Mouse (Mus musculus) MEL (cell line): ENCODE measurements around the gene Ecpas. TPM values are rescaled to one million over a fixed set of nuclear protein-coding genes. Genes with fewer than 3 reads are reported as not detected.

Source experiments
- DNase-seq: peaks from one replicate; pipeline ENCODE4 v3.0.0; 2011; ENCODE audit warnings: low read depth, low spot score
- H3K27ac ChIP-seq: 2 replicates; pipeline ENCODE4 v1.5.1; 2012; ENCODE audit warnings: low read depth, mild to moderate bottlenecking, control low read depth, low read length, moderate library complexity; ENCODE audit not compliant: control insufficient read depth
- H3K27me3 ChIP-seq, 2 experiments: fragments of 150-350 bp in 1 of 2; sonication (generic) in 1 of 2; 2 replicates each; pipeline ENCODE4 v1.6.1; 2012; ENCODE audit warnings: low read length in 2 of 2, mild to moderate bottlenecking in 2 of 2, improper control_type of control experiment in 1 of 2, moderate library complexity in 1 of 2; ENCODE audit not compliant: insufficient read depth in 2 of 2, control insufficient read depth in 1 of 2
- H3K36me3 ChIP-seq, 2 experiments: 2 replicates each; pipeline ENCODE4 v1.6.1; 2012 to 2014; ENCODE audit warnings: low read length in 2 of 2, improper control_type of control experiment in 1 of 2, inconsistent platforms in 1 of 2, mild to moderate bottlenecking in 1 of 2; ENCODE audit not compliant: insufficient read depth in 2 of 2, control insufficient read depth in 1 of 2
- H3K4me1 ChIP-seq, 2 experiments: fragments of 150-350 bp in 1 of 2; sonication (generic) in 1 of 2; 2 replicates each; pipeline ENCODE4 v1.6.1; 2012; ENCODE audit warnings: low read length in 2 of 2, improper control_type of control experiment in 1 of 2, mild to moderate bottlenecking in 1 of 2; ENCODE audit not compliant: insufficient read depth in 2 of 2, control insufficient read depth in 1 of 2
- H3K4me3 ChIP-seq, 2 experiments: fragments of 150-350 bp in 1 of 2; sonication (generic) in 1 of 2; 2 replicates each; pipeline ENCODE4 v1.5.1; 2012; ENCODE audit warnings: low read depth in 2 of 2, low read length in 2 of 2, mild to moderate bottlenecking in 2 of 2, moderate library complexity in 2 of 2, control low read depth in 1 of 2, improper control_type of control experiment in 1 of 2; ENCODE audit not compliant: control insufficient read depth in 1 of 2, insufficient read depth in 1 of 2
- H3K79me2 ChIP-seq: 2 replicates; pipeline ENCODE4 v1.6.1; 2012; ENCODE audit warnings: mild to moderate bottlenecking, low read length, moderate library complexity; ENCODE audit not compliant: control insufficient read depth, poor library complexity, insufficient read depth
- H3K9ac ChIP-seq: 2 replicates; pipeline ENCODE4 v1.6.1; 2012; ENCODE audit warnings: low read depth, mild to moderate bottlenecking, control low read depth, low read length, moderate library complexity; ENCODE audit not compliant: control insufficient read depth, poor library complexity, severe bottlenecking
- H3K9me3 ChIP-seq: fragments of 150-350 bp; sonication (generic); replicated peaks from 2 replicates; pipeline ENCODE4 v1.6.1; 2012; ENCODE audit warnings: mild to moderate bottlenecking, low read length, improper control_type of control experiment, moderate library complexity; ENCODE audit not compliant: insufficient read depth
- CHD2 ChIP-seq: IDR thresholded peaks from 2 replicates; pipeline ENCODE4 v1.6.1; 2011; ENCODE audit warnings: low read length, improper control_type of control experiment
- CTCF ChIP-seq, 3 experiments: IDR thresholded peaks in 2 of 3; conservative IDR thresholded peaks in 1 of 3; 2 replicates each; pipeline ENCODE4 v1.5.1; 2011 to 2012; ENCODE audit warnings: low read length in 3 of 3, low read depth in 2 of 3, mild to moderate bottlenecking in 2 of 3, improper control_type of control experiment in 1 of 3, inconsistent platforms in 1 of 3, mixed read lengths in 1 of 3, moderate library complexity in 1 of 3; ENCODE audit not compliant: control insufficient read depth in 1 of 3, insufficient read depth in 1 of 3, poor library complexity in 1 of 3, severe bottlenecking in 1 of 3
- E2F4 ChIP-seq: IDR thresholded peaks from 2 replicates; pipeline ENCODE4 v1.6.1; 2011; ENCODE audit warnings: low read depth, low read length, improper control_type of control experiment, borderline replicate concordance
- ELF1 ChIP-seq: IDR thresholded peaks from 2 replicates; pipeline ENCODE4 v1.6.1; 2014; ENCODE audit warnings: low read depth, mild to moderate bottlenecking, inconsistent platforms, low read length, improper control_type of control experiment, moderate library complexity
- ETS1 ChIP-seq: IDR thresholded peaks from 2 replicates; pipeline ENCODE4 v1.6.1; 2012; ENCODE audit warnings: low read depth, mild to moderate bottlenecking, inconsistent platforms, low read length, improper control_type of control experiment, moderate library complexity
- GATA1 ChIP-seq: IDR thresholded peaks from 2 replicates; pipeline ENCODE4 v1.6.1; 2011; ENCODE audit warnings: low read depth, low read length, improper control_type of control experiment
- HCFC1 ChIP-seq: IDR thresholded peaks from 2 replicates; pipeline ENCODE4 v1.6.1; 2012; ENCODE audit warnings: low read depth, mild to moderate bottlenecking, inconsistent platforms, low read length, improper control_type of control experiment, moderate library complexity
- JUND ChIP-seq: IDR thresholded peaks from 2 replicates; pipeline ENCODE4 v1.6.1; 2011; ENCODE audit warnings: low read depth, mild to moderate bottlenecking, improper control_type of control experiment, low read length
- KAT2A ChIP-seq: conservative IDR thresholded peaks from 2 replicates; pipeline ENCODE4 v1.6.1; 2012; ENCODE audit warnings: low read depth, low read length, improper control_type of control experiment, inconsistent platforms
- MAX ChIP-seq: IDR thresholded peaks from 2 replicates; pipeline ENCODE4 v1.6.1; 2011; ENCODE audit warnings: low read length, improper control_type of control experiment
- MEF2A ChIP-seq: IDR thresholded peaks from 2 replicates; pipeline ENCODE4 v1.6.1; 2014; ENCODE audit warnings: low read depth, mild to moderate bottlenecking, inconsistent platforms, low read length, improper control_type of control experiment; ENCODE audit not compliant: poor library complexity, insufficient replicate concordance, severe bottlenecking; ENCODE audit errors: extremely low read depth
- MXI1 ChIP-seq: IDR thresholded peaks from 2 replicates; pipeline ENCODE4 v1.6.1; 2011; ENCODE audit warnings: mild to moderate bottlenecking, low read depth, low read length, improper control_type of control experiment
- MYC ChIP-seq: IDR thresholded peaks from 2 replicates; pipeline ENCODE4 v1.6.1; 2011; ENCODE audit warnings: low read depth, mild to moderate bottlenecking, low read length, improper control_type of control experiment, moderate library complexity
- POLR2AphosphoS2 ChIP-seq: IDR thresholded peaks from 2 replicates; pipeline ENCODE4 v1.6.1; 2011; ENCODE audit warnings: low read length, improper control_type of control experiment
- POLR2AphosphoS5 ChIP-seq: IDR thresholded peaks from 2 replicates; pipeline ENCODE4 v1.6.1; 2012; ENCODE audit warnings: low read depth, borderline replicate concordance, mild to moderate bottlenecking, inconsistent platforms, low read length, moderate library complexity, mixed read lengths
- RAD21 ChIP-seq: IDR thresholded peaks from 2 replicates; pipeline ENCODE4 v1.6.1; 2011; ENCODE audit warnings: mild to moderate bottlenecking, low read depth, low read length, improper control_type of control experiment
- RCOR1 ChIP-seq: IDR thresholded peaks from 2 replicates; pipeline ENCODE4 v1.6.1; 2012; ENCODE audit warnings: low read depth, mild to moderate bottlenecking, inconsistent platforms, low read length, improper control_type of control experiment
- SIN3A ChIP-seq: IDR thresholded peaks from 2 replicates; pipeline ENCODE4 v1.6.1; 2012; ENCODE audit warnings: low read length, improper control_type of control experiment, inconsistent platforms
- TAL1 ChIP-seq: IDR thresholded peaks from 2 replicates; pipeline ENCODE4 v1.6.1; 2012; ENCODE audit warnings: mild to moderate bottlenecking, inconsistent platforms, low read length, moderate library complexity, mixed read lengths
- TBP ChIP-seq: IDR thresholded peaks from 2 replicates; pipeline ENCODE4 v1.8.0; 2011; ENCODE audit warnings: low read depth, low read length, improper control_type of control experiment
- UBTF ChIP-seq: IDR thresholded peaks from 2 replicates; pipeline ENCODE4 v1.6.1; 2012; ENCODE audit warnings: low read depth, mild to moderate bottlenecking, inconsistent platforms, low read length, improper control_type of control experiment, moderate library complexity, borderline replicate concordance; ENCODE audit not compliant: insufficient read depth
- USF1 ChIP-seq: IDR thresholded peaks from 2 replicates; pipeline ENCODE4 v1.6.1; 2014; ENCODE audit warnings: low read depth, mild to moderate bottlenecking, inconsistent platforms, low read length, improper control_type of control experiment, moderate library complexity
- USF2 ChIP-seq, 2 experiments: IDR thresholded peaks; 2 replicates each; pipeline ENCODE4 v1.6.1; 2011 to 2012; ENCODE audit warnings: improper control_type of control experiment in 2 of 2, low read length in 2 of 2, borderline replicate concordance in 1 of 2, inconsistent platforms in 1 of 2, low read depth in 1 of 2, mild to moderate bottlenecking in 1 of 2; ENCODE audit not compliant: insufficient read depth in 1 of 2
- ZMIZ1 ChIP-seq: IDR thresholded peaks from 2 replicates; pipeline ENCODE4 v1.6.1; 2012; ENCODE audit warnings: low read depth, mild to moderate bottlenecking, inconsistent platforms, low read length, improper control_type of control experiment, moderate library complexity
- ZNF384 ChIP-seq: IDR thresholded peaks from 2 replicates; pipeline ENCODE4 v1.6.1; 2012; ENCODE audit warnings: low read depth, mild to moderate bottlenecking, inconsistent platforms, low read length, improper control_type of control experiment
- polyA plus RNA-seq, 2 experiments: library from polyadenylated mRNA; stranded (reverse) in 1 of 2; unstranded in 1 of 2; fragments of >175 nt in 1 of 2; fragments of >200 nt in 1 of 2; gene quantifications; 2 replicates each; pipeline versions ENCODE4 v1.2.1 to v1.2.4; 2012; ENCODE audit warnings: low replicate concordance in 2 of 2, low read depth in 1 of 2; ENCODE audit not compliant: insufficient read length in 2 of 2, insufficient read depth in 1 of 2, missing spikeins in 1 of 2
- total RNA-seq: library from RNA; depleted of rRNA; stranded (reverse); fragments of 300-350 nt; gene quantifications from 2 replicates; pipeline ENCODE4 v1.2.3, GENCODE M21; 2012

Gene Ecpas
- total and polyA plus RNA-seq, 3 experiments = 37.8 to 161 (median 57.6) TPM

DNA sequence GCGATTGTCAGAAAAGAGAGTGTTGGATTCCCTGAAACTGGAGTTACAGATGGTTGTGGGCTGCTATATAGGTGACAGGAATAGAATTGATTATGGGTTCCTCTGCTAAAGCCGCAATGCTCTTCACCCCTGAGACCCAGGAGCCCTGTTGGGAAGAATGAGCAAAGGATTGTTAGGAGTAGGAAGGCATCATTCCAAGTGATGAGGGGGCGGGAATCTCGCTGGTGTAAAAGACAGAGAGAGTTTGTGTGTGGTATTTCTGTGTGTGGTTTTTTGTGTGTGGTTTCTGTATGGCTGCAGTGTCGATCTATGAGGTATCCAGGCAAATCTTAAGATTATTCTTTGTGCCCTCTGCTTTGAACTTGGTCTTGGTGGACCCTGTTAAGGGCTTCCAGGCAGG, 32.1 kb upstream of the Ecpas start:
- no peak for DNase-seq
- H3K4me3 ChIP-seq = no peak overlapping the region

DNA sequence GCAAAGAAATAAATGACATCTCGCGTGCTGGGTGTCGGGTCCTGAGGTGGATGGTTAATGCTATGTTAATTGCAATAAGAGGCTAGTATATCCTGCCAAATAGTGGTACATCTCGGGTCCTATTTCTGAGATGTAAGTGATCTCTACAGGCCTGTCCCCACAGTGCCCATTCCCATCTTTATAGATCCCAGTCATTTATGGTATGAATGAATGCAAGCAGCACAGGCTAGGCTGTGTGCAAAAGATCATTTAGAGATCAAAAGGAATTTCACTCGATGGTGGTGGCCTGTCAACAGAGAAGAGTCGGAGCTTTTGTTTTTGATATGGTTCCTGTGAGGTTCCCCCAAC, 31.6 kb upstream of the Ecpas start:
- Histone ChIP-seq H3K27me3 (peaks cover 0 to 1% of the 10 kb centered on the region in 2 experiments; a peak in 1 of 4 replicates), H3K9me3 (no peaks in the 10 kb centered on the region), H3K9ac (no peak overlapping the region), H3K36me3 (no peaks in the 10 kb centered on the region), H3K4me1 (no peaks in the 10 kb centered on the region), H3K27ac (no peak overlapping the region), H3K4me3 (no peak overlapping the region), H3K79me2 (no peaks in the 10 kb centered on the region)
- TF ChIP-seq ZNF384 (no peak), MAX (no peak), ETS1 (no peak), TBP (no peak), POLR2AphosphoS5 (no peak), ZMIZ1 (no peak), E2F4 (no peak), ELF1 (no peak), MYC (no peak), POLR2AphosphoS2 (no peak), MXI1 (no peak), SIN3A (no peak), RAD21 (no peak), USF2 (IDR thresholded peaks at IDR 0.05; ENCODE audit: borderline replicate concordance in 1 of 2, insufficient read depth in 1 of 2, low read depth in 1 of 2, low read length in 2 of 2) (no peak), MEF2A (no peak)
- DNase-seq = no peak

More for the DNA sequence above, 32.1 kb upstream of the Ecpas start:
- no peaks in the 10 kb centered on the region for H3K79me2 ChIP-seq
- H3K27me3 ChIP-seq = peaks cover 0 to 1% of the 10 kb centered on the region in 2 experiments; a peak in 1 of 4 replicates
- no peaks in the 10 kb centered on the region for H3K4me1 ChIP-seq
- TF ChIP-seq HCFC1 (no peak), TAL1 (no peak), KAT2A (no peak), GATA1 (no peak), CHD2 (no peak), JUND (no peak), RCOR1 (no peak), UBTF (no peak), ETS1 (no peak), USF1 (no peak), CTCF (IDR thresholded peaks at IDR 0.05 in 2 of 3, conservative IDR thresholded peaks at IDR 0.05 in 1 of 3; ENCODE audit: control insufficient read depth in 1 of 3, insufficient read depth in 1 of 3, low read depth in 2 of 3, low read length in 3 of 3, poor library complexity in 1 of 3, severe bottlenecking in 1 of 3) (no peak)
- no peaks in the 10 kb centered on the region for H3K36me3 ChIP-seq
- H3K27ac ChIP-seq = no peak overlapping the region
- no peaks in the 10 kb centered on the region for H3K9me3 ChIP-seq
- no peak overlapping the region for H3K9ac ChIP-seq
